Mouse (Mus musculus): ENCODE measurements around the gene Itih4.
A peak's percentile ranks its signal among the peaks of the same experiment; 100 is the strongest.

Gene Itih4

DNA sequence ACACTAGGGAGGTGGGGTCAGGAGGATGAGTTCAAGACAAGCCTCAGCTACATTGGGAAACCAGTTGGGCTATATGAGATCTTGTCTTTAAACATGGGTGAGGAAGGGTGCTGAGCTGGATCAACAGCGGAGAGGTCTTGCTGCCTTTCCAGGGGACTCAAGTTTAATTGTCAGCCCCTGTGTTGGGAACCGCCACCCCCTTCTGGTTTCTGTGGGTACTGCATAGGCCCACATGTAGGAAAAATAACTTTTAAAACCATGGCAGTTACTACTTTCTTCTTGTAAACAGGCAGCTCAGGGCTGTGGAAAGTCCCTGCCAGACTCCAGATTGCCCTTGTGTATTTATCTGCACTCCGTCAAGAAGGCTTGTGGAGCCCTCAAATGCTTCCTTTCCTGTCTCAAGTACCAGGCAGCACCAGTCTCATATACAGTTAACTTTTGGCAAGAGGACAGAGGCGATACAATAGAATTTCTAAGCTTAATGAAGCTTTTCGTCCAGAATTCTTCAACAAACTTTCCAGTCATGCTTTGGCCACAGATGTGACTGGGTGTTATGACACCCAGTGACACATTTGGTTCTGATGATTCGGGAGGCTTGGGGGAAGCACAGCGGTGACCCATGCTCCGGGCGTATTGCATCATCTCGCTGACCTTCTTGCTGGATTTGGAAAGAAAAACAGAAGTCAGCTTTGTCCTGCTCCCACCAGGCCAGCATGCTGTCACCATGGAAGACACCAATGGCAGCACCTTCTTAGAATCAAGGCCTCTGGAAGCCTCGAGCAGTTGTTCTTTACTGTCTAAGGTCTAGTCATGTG is 57.8 kb downstream of the Itih4 start:
- peak in 1 of 2 experiments; percentile 15 for DNase-seq

DNA sequence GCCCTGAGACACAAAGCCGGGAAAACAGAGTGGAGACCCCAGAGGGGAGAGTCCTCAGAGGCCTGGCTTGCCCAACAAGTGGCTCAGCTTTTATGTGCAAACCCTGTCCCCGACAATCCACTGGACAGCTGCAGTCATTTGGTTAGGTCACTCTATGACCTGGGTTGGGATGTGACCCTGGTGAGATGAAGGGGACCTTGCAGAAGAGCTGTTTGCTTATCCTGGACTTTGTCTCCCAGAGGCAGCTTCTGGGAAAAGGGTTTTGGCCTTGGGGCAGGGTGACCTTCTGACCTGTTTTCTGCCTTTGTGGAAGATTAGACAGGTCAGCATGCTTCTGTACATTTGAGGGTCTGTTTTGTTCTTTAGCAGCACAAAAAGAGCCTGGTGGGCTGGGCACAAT is 58.5 kb downstream of the Itih4 start:
- no peak for DNase-seq

DNA sequence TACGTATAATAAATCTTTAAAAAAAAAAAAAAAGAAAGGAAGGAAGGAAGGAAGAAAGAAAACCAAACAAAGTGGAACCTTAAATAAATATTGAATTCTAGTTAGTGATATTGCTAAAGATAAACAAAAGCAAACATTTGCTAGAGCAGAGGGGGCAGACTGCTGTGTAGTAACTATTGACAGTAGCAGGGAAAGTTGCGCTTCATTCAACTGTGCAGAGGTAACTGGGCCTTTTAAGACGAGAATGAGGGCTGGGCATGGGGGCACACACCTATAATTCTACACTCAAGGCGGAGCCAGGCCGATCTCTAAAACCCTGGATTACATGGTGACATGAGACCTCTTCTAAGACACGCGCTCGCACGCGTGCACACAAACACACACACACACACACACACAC is 63.7 kb downstream of the Itih4 start:
- no peak for DNase-seq

DNA sequence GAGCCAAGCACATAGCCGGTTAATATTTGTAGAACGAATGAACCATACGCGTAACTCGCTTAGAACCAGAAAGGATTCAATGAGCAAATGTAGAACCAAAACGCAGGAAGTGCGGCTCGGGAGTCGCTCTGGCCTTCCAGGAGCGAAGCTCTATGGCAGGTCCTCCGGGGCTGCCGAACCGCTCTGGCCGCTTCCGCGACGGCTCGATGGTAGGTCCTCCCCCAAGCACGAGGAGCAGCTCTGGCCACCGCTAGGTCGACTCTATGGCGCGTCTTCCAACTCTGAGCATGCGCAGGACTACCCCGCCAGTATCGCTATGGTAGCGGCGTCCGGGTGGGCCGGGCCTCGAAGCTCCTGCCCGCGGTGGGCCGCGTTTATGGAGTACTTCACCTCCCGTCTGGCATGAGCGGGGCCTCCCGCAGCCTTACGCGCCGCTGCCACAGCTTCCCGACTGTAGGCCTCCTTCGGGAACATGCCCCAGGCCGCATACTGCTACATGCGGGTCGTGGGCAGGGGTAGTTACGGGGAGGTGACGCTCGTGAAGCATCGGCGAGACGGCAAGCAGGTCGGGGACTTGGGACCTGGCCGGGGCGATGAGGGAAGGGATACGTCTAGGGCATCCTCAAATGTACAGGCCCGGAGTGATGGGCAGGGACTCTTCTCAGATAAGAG is 65.0 kb downstream of the Itih4 start, which contains the start of gene Nek4:
TSS of gene Nek4 (plus strand) at position 224 of the 672 bp plus-strand sequence.
- DNase-seq: peak; percentile 96

Measured in thymus, adult 18-20 months (tissue).